Comparison of ENCODE assay signal across 17 mouse cellular contexts in genomic region chr5:98955576-98955975, GRCm38 (mm10).
"Had no signal": no experiment of that assay in that cellular context is flagged by ENCODE, and none has a peak within 500 bp of the region (broad histone marks: within the 10 kb centered on the region; RNA-seq: fewer than 3 reads in every experiment).

No protein-coding gene starts in this region.

- H3K4me3 ChIP-seq: liver, embryonic 12.5 days; myocyte; neural tube, embryonic 13.5 days; neural tube, embryonic 15.5 days; stomach, embryonic 15.5 days had no signal

- H3K27me3 ChIP-seq: liver, embryonic 12.5 days; neural tube, embryonic 13.5 days; neural tube, embryonic 15.5 days; stomach, embryonic 15.5 days had no signal

- H3K9me3 ChIP-seq: liver, embryonic 12.5 days; neural tube, embryonic 13.5 days; neural tube, embryonic 15.5 days; stomach, embryonic 15.5 days had no signal

- H3K27ac ChIP-seq: liver, embryonic 12.5 days; liver, embryonic 14.5 days; neural tube, embryonic 13.5 days; neural tube, embryonic 15.5 days; stomach, embryonic 15.5 days; stomach, postnatal 0 days had no signal

- H3K36me3 ChIP-seq: liver, embryonic 12.5 days; neural tube, embryonic 13.5 days; neural tube, embryonic 15.5 days; stomach, embryonic 15.5 days had no signal

- H3K9ac ChIP-seq: liver, embryonic 12.5 days; liver, embryonic 14.5 days; lung, embryonic 14.5 days; neural tube, embryonic 13.5 days; neural tube, embryonic 15.5 days; stomach, embryonic 15.5 days had no signal

- H3K4me2 ChIP-seq: liver, embryonic 12.5 days; lung, embryonic 14.5 days; neural tube, embryonic 13.5 days; neural tube, embryonic 15.5 days; stomach, embryonic 15.5 days had no signal

- H3K4me1 ChIP-seq: liver, embryonic 12.5 days; neural tube, embryonic 13.5 days; neural tube, embryonic 15.5 days; stomach, embryonic 15.5 days had no signal

- ATAC-seq: liver, embryonic 12.5 days had no signal

- DNase-seq: lung, adult 18-20 months; lung, embryonic 14.5 days; lung, postnatal 10 days; lung, postnatal 4 days; retina, postnatal 1 day; right cerebral cortex, adult 18-20 months; right cerebral cortex, postnatal 14 days; thymus, adult 2 months; thymus, postnatal 25 days; thymus, postnatal 4 days had no signal
